In genomic region chr9:111312442-111313141, GRCm38 (mm10) we compare ENCODE assay signal across 9 mouse cellular contexts. TPM values are rescaled to one million over a fixed set of nuclear protein-coding genes. Genes with fewer than 3 reads are reported as not detected.
A peak's percentile ranks its signal among the peaks of the same experiment; 100 is the strongest.
DNase-seq lines count a peak whose midpoint lies in the region; ATAC-seq and TF ChIP-seq lines count a peak whose summit lies in the region.
"Had no signal": no experiment of that assay in that cellular context is flagged by ENCODE, and none has a peak within 500 bp of the region (broad histone marks: within the 10 kb centered on the region; RNA-seq: fewer than 3 reads in every experiment).

No protein-coding gene starts in this region.

- intact Hi-C loops in heart, adult 2 months (cut with DNase I), result no loop called here

- no peak for TF ChIP-seq EP300 in heart, adult 2 months (IDR thresholded peaks at IDR 0.05; ENCODE audit: insufficient read depth, low read depth, low read length)

- H3K79me2 ChIP-seq in heart, adult 2 months (replicated peaks; ENCODE audit: control insufficient read depth, insufficient read depth, low read length), result no peaks in the 10 kb centered on the region

- peak; percentile 65 for ATAC-seq in hindbrain, postnatal 0 days

- DNase-seq in heart, adult 2 months, result no peak
- no peak for DNase-seq in heart, adult 18-20 months
- DNase-seq in ES-E14 (ENCODE audit: low read depth, low spot score), result no peak
- DNase-seq in embryo, embryonic 9.5 days (ENCODE audit: extremely low spot score), result peak; percentile 49
- DNase-seq in hindbrain, postnatal 0 days (ENCODE audit: low spot score), result peak; percentile 36
- DNase-seq in neural tube, embryonic 10.5 days (ENCODE audit: extremely low spot score, low spot score), result peak; percentile 59
- DNase-seq in layer of hippocampus, adult 9-11 months, result no peak
- no peak for DNase-seq in spleen, postnatal 36 days (ENCODE audit: low spot score in 2 of 2)

- no peaks in the 10 kb centered on the region; the same call in 1 of the 2 replicates for H3K4me1 ChIP-seq in heart, adult 2 months (ENCODE audit: control insufficient read depth, insufficient read depth, low read length)
- peaks cover 0 to 2% of the 10 kb centered on the region in 2 experiments; a peak in 2 of 4 replicates for H3K4me1 ChIP-seq in ES-E14 (ENCODE audit: control insufficient read depth in 2 of 2, insufficient read depth in 2 of 2, low read length in 2 of 2, poor library complexity in 1 of 2)
- H3K4me1 ChIP-seq in hindbrain, postnatal 0 days (ENCODE audit: insufficient read depth, low read length), result no peaks in the 10 kb centered on the region

- H3K4me2 ChIP-seq in hindbrain, postnatal 0 days (ENCODE audit: low read depth, low read length), result peak overlapping the region; percentile 78

- no peaks in the 10 kb centered on the region for H3K9me3 ChIP-seq in ES-E14 (ENCODE audit: control insufficient read depth, insufficient read depth, low read depth, low read length)
- no peaks in the 10 kb centered on the region for H3K9me3 ChIP-seq in hindbrain, postnatal 0 days (ENCODE audit: low read length)

- H3K36me3 ChIP-seq in heart, adult 2 months (ENCODE audit: control insufficient read depth, insufficient read depth, low read length), result no peaks in the 10 kb centered on the region
- no peaks in the 10 kb centered on the region for H3K36me3 ChIP-seq in ES-E14 (ENCODE audit: control insufficient read depth, insufficient read depth, low read length, poor library complexity, severe bottlenecking)
- no peaks in the 10 kb centered on the region for H3K36me3 ChIP-seq in hindbrain, postnatal 0 days (ENCODE audit: insufficient read depth, low read length)
- H3K36me3 ChIP-seq: G1E had no signal

- no peak overlapping the region for H3K9ac ChIP-seq in heart, adult 2 months (ENCODE audit: low read depth, low read length)
- peak overlapping the region; percentile 14; the same call in 1 of the 2 replicates for H3K9ac ChIP-seq in ES-E14 (ENCODE audit: insufficient read depth, low read depth, low read length, poor library complexity, severe bottlenecking)
- peak overlapping the region; percentile 73 for H3K9ac ChIP-seq in hindbrain, postnatal 0 days (replicated peaks; ENCODE audit: low read length)

- in situ Hi-C loops in ES-E14 (cut with MboI; ENCODE audit: low sequenced_read_pairs in 2 of 2, unreplicated experiment in 2 of 2), result no loop called here

- H3K27me3 ChIP-seq in heart, adult 2 months (ENCODE audit: control insufficient read depth, insufficient read depth, low read length), result peaks cover 20% of the 10 kb centered on the region
- H3K27me3 ChIP-seq in hindbrain, postnatal 0 days (ENCODE audit: insufficient read depth, low read length), result peaks cover 6% of the 10 kb centered on the region; the same call in 1 of the 2 replicates

- WGBS in heart, adult 2 months, result 2% methylated on average over 57 of the region's 59 CpGs
- WGBS in hindbrain, postnatal 0 days, result under 1% methylated on average over 48 of the region's 59 CpGs

- TF ChIP-seq POLR2A in heart, adult 2 months (IDR thresholded peaks at IDR 0.05; ENCODE audit: insufficient read depth, low read depth, low read length), result no peak

- TF ChIP-seq CTCF in heart, adult 2 months (IDR thresholded peaks at IDR 0.05), result no peak
- TF ChIP-seq CTCF in hindbrain, postnatal 0 days (IDR thresholded peaks at IDR 0.05; ENCODE audit: low read depth), result no peak

- no peak overlapping the region for H3K27ac ChIP-seq in heart, adult 2 months
- H3K27ac ChIP-seq in ES-E14 (ENCODE audit: insufficient read depth, low read depth, low read length, poor library complexity, severe bottlenecking), result no peak overlapping the region
- H3K27ac ChIP-seq in hindbrain, postnatal 0 days, result peak overlapping the region; percentile 84

- H3K4me3 ChIP-seq in heart, adult 2 months, result peak overlapping the region; percentile 9; the same call in 1 of the 2 replicates
- H3K4me3 ChIP-seq in ES-E14 (ENCODE audit: insufficient read depth in 1 of 2, low read depth in 1 of 2, low read length in 2 of 2, poor library complexity in 1 of 2, severe bottlenecking in 1 of 2), result peak overlapping the region; percentile 49 to 80
- H3K4me3 ChIP-seq in hindbrain, postnatal 0 days (ENCODE audit: low read length), result peak overlapping the region; percentile 64

TF ChIP-seq in ES-E14, 5 proteins besides CTCF, POLR2A, EP300 and RAD21:
- no peak for TF ChIP-seq MAFK (IDR thresholded peaks at IDR 0.05; ENCODE audit: insufficient read depth, low read depth, low read length)
- TF ChIP-seq ZC3H11A (IDR thresholded peaks at IDR 0.05; ENCODE audit: borderline replicate concordance, low read depth, low read length), result no peak
- no peak for TF ChIP-seq HCFC1 (IDR thresholded peaks at IDR 0.05; ENCODE audit: borderline replicate concordance, insufficient read depth, low read length)
- no peak for TF ChIP-seq CHD2 (IDR thresholded peaks at IDR 0.05; ENCODE audit: low read depth, low read length)
- TF ChIP-seq ZNF384 (IDR thresholded peaks at IDR 0.05; ENCODE audit: low read depth, low read length), result no peak

RNA-seq across cellular contexts. Expression of gene Trank1, which starts 1.1 kb away (rescaled TPM):
- not detected for total RNA-seq in heart, adult 2 months (2021)
- 0.04 and 0.06 TPM in 2 replicates for polyA plus RNA-seq in heart, adult 2 months (2012; rRNA removed)
- not detected for total RNA-seq in heart, adult 18-20 months (2021)
- 0.76 and 0.95 TPM in 2 replicates for total RNA-seq in ES-E14 (2012; rRNA removed)
- 42.8 and 49.0 TPM in 2 replicates for total RNA-seq in hindbrain, postnatal 0 days (2014; rRNA removed)
- 12.6 and 13.1 TPM in 2 replicates for polyA plus RNA-seq in hindbrain, postnatal 0 days (2015; fragmentation: Nextera tagmentation; extraction: Ambion mirVana)
- polyA plus RNA-seq: G1E had no signal

RNA-seq across cellular contexts. Expression of gene Epm2aip1, which starts 40.9 kb away (rescaled TPM):
- total RNA-seq in heart, adult 2 months (2021), result 10 to 100 TPM; 20.3 to 23.8 TPM
- polyA plus RNA-seq in heart, adult 2 months (2012; rRNA removed), result 8.9 and 19.2 TPM in 2 replicates
- 10 to 100 TPM; 22.5 to 24.2 TPM for total RNA-seq in heart, adult 18-20 months (2021)
- total RNA-seq in ES-E14 (2012; rRNA removed), result 9.4 and 9.6 TPM in 2 replicates
- 73.1 and 81.4 TPM in 2 replicates for total RNA-seq in hindbrain, postnatal 0 days (2014; rRNA removed)
- 34.4 and 36.0 TPM in 2 replicates for polyA plus RNA-seq in hindbrain, postnatal 0 days (2015; fragmentation: Nextera tagmentation; extraction: Ambion mirVana)

RNA-seq across cellular contexts. Expression of gene Mlh1, which starts 41.0 kb away (rescaled TPM):
- total RNA-seq in heart, adult 2 months (2021), result 1 to 10 TPM; 6.1 to 7.1 TPM
- 12.6 and 12.9 TPM in 2 replicates for polyA plus RNA-seq in heart, adult 2 months (2012; rRNA removed)
- total RNA-seq in heart, adult 18-20 months (2021), result 1 to 10 TPM; 5.5 to 7.7 TPM
- total RNA-seq in ES-E14 (2012; rRNA removed), result 27.8 and 35.0 TPM in 2 replicates
- 16.1 and 24.0 TPM in 2 replicates for total RNA-seq in hindbrain, postnatal 0 days (2014; rRNA removed)
- 16.0 and 19.4 TPM in 2 replicates for polyA plus RNA-seq in hindbrain, postnatal 0 days (2015; fragmentation: Nextera tagmentation; extraction: Ambion mirVana)

Comparison
In these comparisons a context has a peak if more than half of its experiments do, and no peak if none do; other contexts are left out.
1. DNase-seq: peak in embryo, embryonic 9.5 days (single experiment), hindbrain, postnatal 0 days (single experiment) and neural tube, embryonic 10.5 days (single experiment); none in heart, adult 2 months (0 of 2), heart, adult 18-20 months (0 of 2), ES-E14 (single experiment), layer of hippocampus, adult 9-11 months (single experiment) and spleen, postnatal 36 days (0 of 2).
2. H3K4me3 ChIP-seq: peak in every context shown above with its lines; median percentile 64 in ES-E14; 64 in hindbrain, postnatal 0 days; 9 in heart, adult 2 months.
3. RNA of gene Trank1, which starts 1.1 kb away (total RNA-seq): 42.8 to 49.0 TPM in hindbrain, postnatal 0 days; 0.76 to 0.95 TPM in ES-E14, not detected in heart, adult 2 months and not detected in heart, adult 18-20 months; every median in the first group is over 10 times any median in the second.